Mouse (Mus musculus): ENCODE measurements around the gene Prss36. TPM values are rescaled to one million over a fixed set of nuclear protein-coding genes. Genes with fewer than 3 reads are reported as not detected.
A peak's percentile ranks its signal among the peaks of the same experiment; 100 is the strongest.

Gene Prss36
- polyA plus RNA-seq, 1 experiment from 2014 or later = 10.1 TPM

DNA sequence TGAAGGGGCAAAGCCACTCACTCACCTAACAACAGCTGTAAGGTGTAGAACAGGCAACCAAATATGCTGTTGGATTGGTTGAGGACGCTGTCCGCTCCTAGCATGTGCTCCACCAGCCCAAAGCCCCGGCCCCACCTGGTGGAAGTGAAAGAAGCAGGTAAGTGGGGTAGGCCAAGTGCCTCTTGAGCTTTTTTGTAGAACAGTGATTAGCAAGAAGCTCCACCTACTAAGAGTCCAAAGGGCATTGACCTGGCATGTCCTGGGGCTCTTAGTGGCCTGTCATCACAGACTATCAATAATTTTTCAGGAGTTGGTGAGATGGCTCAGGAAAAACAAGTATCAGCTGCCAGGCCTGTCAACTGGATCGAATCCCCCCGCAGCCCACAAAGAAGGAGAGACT, 52.0 kb downstream of the Prss36 start:
- Histone ChIP-seq H3K4me1 (peaks cover 13% of the 10 kb centered on the region), H3K4me3 (peak overlapping the region; percentile 67), H3K9me3 (replicated peaks) (no peaks in the 10 kb centered on the region), H3K27me3 (ENCODE audit: low read depth, poor library complexity, severe bottlenecking) (no peaks in the 10 kb centered on the region), H3K27ac (no peak overlapping the region), H3K36me3 (peaks cover 43% of the 10 kb centered on the region)
- no peak for DNase-seq (ENCODE audit: low spot score)
- 76% methylated on average over 5 of the region's 5 CpGs for WGBS

DNA sequence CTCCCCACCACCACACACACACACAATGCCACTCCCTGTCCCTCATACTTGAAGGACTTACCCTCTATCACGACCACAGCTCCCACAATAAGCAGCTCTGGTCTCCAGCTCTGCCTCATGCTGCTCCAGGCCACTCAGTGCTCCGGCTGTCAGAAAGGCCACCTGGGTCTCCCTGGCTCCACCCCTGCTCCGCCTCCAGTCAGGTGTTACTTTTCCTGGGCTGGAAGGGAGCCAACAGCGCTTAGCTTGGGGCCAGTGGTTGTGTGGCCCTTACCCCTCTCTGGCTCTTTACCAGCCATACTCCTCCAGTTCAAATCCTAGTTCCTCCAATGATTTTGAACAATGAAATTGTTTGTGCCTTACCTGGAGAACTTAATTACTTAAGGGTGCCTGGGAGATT, 55.7 kb downstream of the Prss36 start, which contains the start of gene Prss53:
Gene Prss53, minus strand, starts transcription at position 173 of the 400 bp plus-strand sequence.
- H3K4me3 ChIP-seq = no peak within 1 kb of the TSS
- peaks cover 80% of the 10 kb centered on the region for H3K36me3 ChIP-seq
- H3K9me3 ChIP-seq (replicated peaks) = no peaks in the 10 kb centered on the region
- H3K27me3 ChIP-seq (ENCODE audit: low read depth, poor library complexity, severe bottlenecking) = no peaks in the 10 kb centered on the region
- no peak within 1 kb of the TSS for H3K27ac ChIP-seq
- no peak for DNase-seq (ENCODE audit: low spot score)
- H3K4me1 ChIP-seq = peaks cover 13% of the 10 kb centered on the region
- 25% methylated on average over 4 of the region's 4 CpGs for WGBS

DNA sequence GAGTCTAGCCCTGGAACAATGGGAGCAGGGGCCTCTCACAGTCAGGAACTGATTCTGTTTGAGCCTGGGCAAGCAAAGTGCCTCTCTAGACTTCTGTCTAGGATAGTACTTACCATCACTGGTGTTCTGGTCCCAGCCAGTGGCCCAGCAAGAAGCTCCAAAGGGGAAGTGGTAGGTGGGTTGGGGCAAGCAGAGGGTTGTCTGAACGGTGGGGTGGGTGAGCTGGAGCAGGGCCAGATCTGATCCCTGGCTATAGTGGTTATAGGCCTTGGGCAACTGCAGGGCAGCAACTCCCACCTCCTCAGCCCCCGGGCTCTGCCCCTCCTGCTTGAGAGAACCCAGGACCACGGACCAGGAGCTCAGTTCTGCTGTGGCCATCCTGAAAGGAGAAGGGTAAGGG, 57.7 kb downstream of the Prss36 start:
- no peaks in the 10 kb centered on the region for H3K9me3 ChIP-seq (replicated peaks)
- 80% methylated on average over 3 of the region's 3 CpGs for WGBS
- H3K4me1 ChIP-seq = peaks cover 2% of the 10 kb centered on the region; the same call in 1 of the 2 replicates
- H3K4me3 ChIP-seq = no peak overlapping the region
- DNase-seq (ENCODE audit: low spot score) = no peak
- peaks cover 98% of the 10 kb centered on the region for H3K36me3 ChIP-seq
- no peaks in the 10 kb centered on the region for H3K27me3 ChIP-seq (ENCODE audit: low read depth, poor library complexity, severe bottlenecking)
- no peak overlapping the region for H3K27ac ChIP-seq

DNA sequence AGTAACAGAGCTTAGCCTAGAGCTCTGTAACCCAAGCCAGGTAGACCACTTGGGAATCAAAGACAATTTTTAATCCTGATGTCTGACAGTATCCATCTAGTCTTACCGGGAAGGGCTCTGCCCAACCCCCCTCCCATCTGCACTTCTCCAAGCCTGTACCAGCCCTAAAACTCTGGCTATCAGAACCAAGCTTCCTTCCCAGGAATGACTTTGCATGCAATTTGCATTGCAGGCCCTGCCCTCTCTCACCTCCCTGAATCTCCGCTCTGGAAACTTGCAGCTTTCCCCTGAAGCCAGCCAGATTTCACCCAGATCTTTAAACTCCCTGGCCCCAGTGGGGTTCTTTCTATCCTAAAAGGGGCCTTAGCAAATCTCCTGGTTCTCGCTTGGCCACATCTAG, 58.7 kb downstream of the Prss36 start:
- Histone ChIP-seq H3K27ac (no peak overlapping the region), H3K9me3 (replicated peaks) (no peaks in the 10 kb centered on the region), H3K36me3 (peaks cover 98% of the 10 kb centered on the region), H3K4me3 (no peak overlapping the region), H3K4me1 (peaks cover 9% of the 10 kb centered on the region; the same call in 1 of the 2 replicates), H3K27me3 (ENCODE audit: low read depth, poor library complexity, severe bottlenecking) (no peaks in the 10 kb centered on the region)
- WGBS = 84% methylated on average over 3 of the region's 3 CpGs
- DNase-seq (ENCODE audit: low spot score) = no peak

DNA sequence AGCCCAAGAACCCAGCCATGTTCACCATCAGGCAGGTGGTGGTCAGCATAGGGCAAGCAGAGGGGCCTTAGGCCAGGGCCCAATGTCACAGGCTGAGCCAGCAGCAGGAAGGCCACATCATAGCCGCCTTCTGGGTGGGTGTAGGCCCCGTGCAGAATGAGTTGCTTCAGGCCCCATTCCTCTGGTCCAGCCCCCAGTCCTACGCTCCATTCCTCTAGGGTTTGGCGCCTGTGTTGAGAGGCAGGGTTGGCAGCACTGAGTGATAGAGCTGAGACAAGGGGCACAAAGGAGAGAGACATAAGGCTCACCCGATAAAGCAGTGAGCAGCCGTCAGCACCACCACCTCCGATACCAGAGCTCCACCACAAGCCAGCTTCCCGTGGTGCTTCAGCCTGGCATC, 59.3 kb downstream of the Prss36 start:
- DNase-seq (ENCODE audit: low spot score) = no peak
- Histone ChIP-seq H3K4me3 (no peak overlapping the region), H3K4me1 (peaks cover 9% of the 10 kb centered on the region; the same call in 1 of the 2 replicates), H3K27me3 (ENCODE audit: low read depth, poor library complexity, severe bottlenecking) (no peaks in the 10 kb centered on the region), H3K9me3 (replicated peaks) (no peaks in the 10 kb centered on the region), H3K27ac (no peak overlapping the region), H3K36me3 (peaks cover 98% of the 10 kb centered on the region)
- 80% methylated on average over 8 of the region's 8 CpGs for WGBS

DNA sequence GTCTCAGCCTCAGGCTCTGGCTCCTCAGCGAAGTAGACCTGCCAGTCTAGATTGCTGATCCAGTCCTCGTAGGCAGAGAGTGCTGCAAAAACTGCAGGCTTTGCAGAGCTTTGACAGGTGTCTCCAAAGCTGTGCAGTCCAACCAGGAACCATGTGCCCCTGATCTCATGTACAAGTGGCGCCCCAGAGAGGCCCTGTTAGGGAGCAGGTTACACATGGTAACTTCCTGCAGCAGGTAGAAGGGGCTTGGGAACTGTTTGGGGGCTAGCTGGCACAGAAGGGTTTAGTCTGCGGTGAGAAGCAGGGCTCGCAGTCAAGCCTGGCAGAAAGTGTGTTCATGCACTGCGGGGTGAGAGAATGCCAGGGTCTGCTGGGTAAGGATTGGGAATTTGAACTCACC, 60.0 kb downstream of the Prss36 start:
- WGBS = 93% methylated on average over 6 of the region's 6 CpGs
- Histone ChIP-seq H3K4me3 (no peak overlapping the region), H3K4me1 (peaks cover 9% of the 10 kb centered on the region; the same call in 1 of the 2 replicates), H3K27me3 (ENCODE audit: low read depth, poor library complexity, severe bottlenecking) (no peaks in the 10 kb centered on the region), H3K9me3 (replicated peaks) (no peaks in the 10 kb centered on the region), H3K27ac (no peak overlapping the region), H3K36me3 (peaks cover 99% of the 10 kb centered on the region)
- DNase-seq (ENCODE audit: low spot score) = no peak

DNA sequence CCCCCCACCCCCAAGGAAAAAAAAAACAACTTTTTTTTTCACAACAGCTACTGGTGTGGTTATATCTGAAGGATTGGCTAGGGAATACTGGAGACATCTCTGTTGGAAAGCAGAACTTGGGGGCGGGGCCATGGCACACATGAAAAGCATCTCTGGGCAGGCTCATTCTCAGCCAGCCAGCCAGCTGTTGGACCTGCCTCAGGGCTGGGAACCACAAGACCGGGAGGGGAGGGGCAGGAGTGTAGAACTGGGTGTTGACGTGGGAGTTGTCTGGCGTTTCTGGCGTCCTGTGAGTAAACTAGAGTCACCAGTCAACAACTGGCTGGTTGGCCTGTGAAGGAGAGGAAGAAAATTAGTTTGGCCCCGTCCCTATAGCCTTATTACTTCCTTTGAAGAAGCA, 60.6 kb downstream of the Prss36 start:
- Histone ChIP-seq H3K27me3 (ENCODE audit: low read depth, poor library complexity, severe bottlenecking) (no peaks in the 10 kb centered on the region), H3K36me3 (peaks cover 99% of the 10 kb centered on the region), H3K4me1 (peaks cover 9% of the 10 kb centered on the region; the same call in 1 of the 2 replicates), H3K4me3 (no peak overlapping the region), H3K9me3 (replicated peaks) (no peaks in the 10 kb centered on the region), H3K27ac (no peak overlapping the region)
- no peak for DNase-seq (ENCODE audit: low spot score)
- 71% methylated on average over 6 of the region's 6 CpGs for WGBS

Other genes starting within 250 kb of the Prss36 start
- gene Bcl7c, start 237.8 kb downstream of the Prss36 start, polyA plus RNA-seq (2016; fragmentation: Nextera tagmentation; extraction: Ambion mirVana) = 77.9 and 79.5 TPM in 2 replicates
- gene Ctf1, start 234.0 kb downstream of the Prss36 start, polyA plus RNA-seq (2016; fragmentation: Nextera tagmentation; extraction: Ambion mirVana) = 11.1 and 14.2 TPM in 2 replicates
- 0.28 and 0.73 TPM in 2 replicates for gene Ctf2, start 214.6 kb downstream of the Prss36 start, polyA plus RNA-seq (2016; fragmentation: Nextera tagmentation; extraction: Ambion mirVana)
- 9.4 and 10.8 TPM in 2 replicates for gene Fbxl19, start 202.2 kb downstream of the Prss36 start, polyA plus RNA-seq (2016; fragmentation: Nextera tagmentation; extraction: Ambion mirVana)
- 15.2 and 16.0 TPM in 2 replicates for gene Orai3, start 176.9 kb downstream of the Prss36 start, polyA plus RNA-seq (2016; fragmentation: Nextera tagmentation; extraction: Ambion mirVana)
- 21.9 and 24.2 TPM in 2 replicates for gene Setd1a, start 170.1 kb downstream of the Prss36 start, polyA plus RNA-seq (2016; fragmentation: Nextera tagmentation; extraction: Ambion mirVana)
- not detected in 2 replicates for gene Gm49388, start 161.1 kb downstream of the Prss36 start, polyA plus RNA-seq (2016; fragmentation: Nextera tagmentation; extraction: Ambion mirVana)
- 5.5 and 8.2 TPM in 2 replicates for gene Hsd3b7, start 146.1 kb downstream of the Prss36 start, polyA plus RNA-seq (2016; fragmentation: Nextera tagmentation; extraction: Ambion mirVana)
- 20.2 and 28.5 TPM in 2 replicates for gene Stx4a, start 122.4 kb downstream of the Prss36 start, polyA plus RNA-seq (2016; fragmentation: Nextera tagmentation; extraction: Ambion mirVana)
- 3.9 and 9.3 TPM in 2 replicates for gene Stx1b, start 122.2 kb downstream of the Prss36 start, polyA plus RNA-seq (2016; fragmentation: Nextera tagmentation; extraction: Ambion mirVana)
- 20.0 and 20.3 TPM in 2 replicates for gene Zfp646, start 70.5 kb downstream of the Prss36 start, polyA plus RNA-seq (2016; fragmentation: Nextera tagmentation; extraction: Ambion mirVana)
- 47.9 and 48.0 TPM in 2 replicates for gene Zfp668, start 69.9 kb downstream of the Prss36 start, polyA plus RNA-seq (2016; fragmentation: Nextera tagmentation; extraction: Ambion mirVana)
- 0.50 and 0.75 TPM in 2 replicates for gene Prss53, start 55.8 kb downstream of the Prss36 start, polyA plus RNA-seq (2016; fragmentation: Nextera tagmentation; extraction: Ambion mirVana)
- not detected in 2 replicates for gene Gm21974, start 51.3 kb downstream of the Prss36 start, polyA plus RNA-seq (2016; fragmentation: Nextera tagmentation; extraction: Ambion mirVana)
- gene Vkorc1, start 51.1 kb downstream of the Prss36 start, polyA plus RNA-seq (2016; fragmentation: Nextera tagmentation; extraction: Ambion mirVana) = 48.3 and 51.8 TPM in 2 replicates
- 130 and 137 TPM in 2 replicates for gene Bckdk, start 42.6 kb downstream of the Prss36 start, polyA plus RNA-seq (2016; fragmentation: Nextera tagmentation; extraction: Ambion mirVana)
- 48.0 and 53.0 TPM in 2 replicates for gene Kat8, start 34.2 kb downstream of the Prss36 start, polyA plus RNA-seq (2016; fragmentation: Nextera tagmentation; extraction: Ambion mirVana)
- 6.3 and 7.2 TPM in 2 replicates for gene Prss8, start 16.6 kb downstream of the Prss36 start, polyA plus RNA-seq (2016; fragmentation: Nextera tagmentation; extraction: Ambion mirVana)
- gene Fus, start 20.7 kb upstream of the Prss36 start, polyA plus RNA-seq (2016; fragmentation: Nextera tagmentation; extraction: Ambion mirVana) = 408 and 469 TPM in 2 replicates
- gene Pycard, start 47.1 kb upstream of the Prss36 start, polyA plus RNA-seq (2016; fragmentation: Nextera tagmentation; extraction: Ambion mirVana) = 5.2 and 6.5 TPM in 2 replicates
- gene Trim72, start 57.2 kb upstream of the Prss36 start, polyA plus RNA-seq (2016; fragmentation: Nextera tagmentation; extraction: Ambion mirVana) = not detected in 2 replicates
- gene Itgam, start 115.9 kb upstream of the Prss36 start, polyA plus RNA-seq (2016; fragmentation: Nextera tagmentation; extraction: Ambion mirVana) = 0.28 and 0.40 TPM in 2 replicates
- gene Gm49368, start 116.0 kb upstream of the Prss36 start, polyA plus RNA-seq (2016; fragmentation: Nextera tagmentation; extraction: Ambion mirVana) = not detected in 2 replicates
- not detected in 2 replicates for gene Itgax, start 182.8 kb upstream of the Prss36 start, polyA plus RNA-seq (2016; fragmentation: Nextera tagmentation; extraction: Ambion mirVana)
- gene Itgad, start 207.7 kb upstream of the Prss36 start, polyA plus RNA-seq (2016; fragmentation: Nextera tagmentation; extraction: Ambion mirVana) = not detected in 2 replicates

Data from limb, embryonic 10.5 days (tissue).